Mouse (Mus musculus): Measurements from ENCODE around the gene Cks1b.
A peak's percentile ranks its signal among the peaks of the same experiment; 100 is the strongest.
"Not testable (repeated sequence)": the region's sequence is repeated elsewhere in the genome, so short reads cannot be mapped to it uniquely, and the experiment has no call there.

Gene Cks1b

GRCm38 (mm10) chr3:89418170-89418860, at the start of gene Cks1b, which contains the start of gene Shc1:
Cks1b (minus strand) TSS chr3:89418383.
Shc1 (plus strand) TSS chr3:89418443.
- peak; percentile 99 for DNase-seq (ENCODE audit: low spot score)

- peak; percentile 92 for DNase-seq (ENCODE audit: low spot score)
These were observed 41.0 kb upstream of the Cks1b start for GRCm38 (mm10) chr3:89458965-89459807.

- DNase-seq (ENCODE audit: low spot score), result no peak
These were observed 40.3 kb upstream of the Cks1b start for GRCm38 (mm10) chr3:89458372-89458964.

- peak; percentile 88 for DNase-seq (ENCODE audit: low spot score)
These were observed 38.8 kb upstream of the Cks1b start for GRCm38 (mm10) chr3:89456726-89457665.

GRCm38 (mm10) chr3:89455786-89456285, 37.7 kb upstream of the Cks1b start:
- DNase-seq (ENCODE audit: low spot score), result no peak

GRCm38 (mm10) chr3:89454401-89455177, 36.4 kb upstream of the Cks1b start, which contains the start of gene Pmvk:
Pmvk (plus strand) TSS chr3:89454541.
- DNase-seq (ENCODE audit: low spot score), result no peak

GRCm38 (mm10) chr3:89451916-89452315, 33.7 kb upstream of the Cks1b start:
- no peak for DNase-seq (ENCODE audit: low spot score)

GRCm38 (mm10) chr3:89449541-89449940, 31.4 kb upstream of the Cks1b start:
- peak; percentile 75 for DNase-seq (ENCODE audit: low spot score)

GRCm38 (mm10) chr3:89448720-89449537, 30.7 kb upstream of the Cks1b start:
- DNase-seq (ENCODE audit: low spot score), result no peak

GRCm38 (mm10) chr3:89440691-89441090, 22.5 kb upstream of the Cks1b start:
- DNase-seq (ENCODE audit: low spot score), result no peak

- peak; percentile 63 for DNase-seq (ENCODE audit: low spot score)
These were observed 19.1 kb upstream of the Cks1b start for GRCm38 (mm10) chr3:89437269-89437668.

- DNase-seq (ENCODE audit: low spot score), result peak; percentile 92
These were observed 18.3 kb upstream of the Cks1b start, which contains the start of gene Pbxip1 for GRCm38 (mm10) chr3:89436176-89437113. Pbxip1 (plus strand) TSS chr3:89436706.

- DNase-seq (ENCODE audit: low spot score), result no peak
These were observed 16.9 kb upstream of the Cks1b start for GRCm38 (mm10) chr3:89435041-89435440.

GRCm38 (mm10) chr3:89434532-89434931, 16.3 kb upstream of the Cks1b start:
- DNase-seq (ENCODE audit: low spot score), result no peak

- DNase-seq (ENCODE audit: low spot score), result no peak
These were observed 14.4 kb upstream of the Cks1b start for GRCm38 (mm10) chr3:89432606-89433005.

- DNase-seq (ENCODE audit: low spot score), result peak; percentile 95
These were observed 12.3 kb upstream of the Cks1b start, which contains the start of gene Pygo2 for GRCm38 (mm10) chr3:89430171-89431159. Pygo2 (plus strand) TSS chr3:89430214.

- not testable (repeated sequence) for DNase-seq (ENCODE audit: low spot score)
These were observed 10.8 kb upstream of the Cks1b start for GRCm38 (mm10) chr3:89429021-89429420.

Data from embryo, embryonic 10.5 days (tissue).